Mouse (Mus musculus) liver, postnatal 0 days (tissue): ENCODE data around the gene Pdzd2.

Source experiments
- CTCF ChIP-seq: sonication (generic); IDR thresholded peaks from 2 replicates; pipeline ENCODE4 v1.5.1; 2016; ENCODE audit warnings: antibody characterized with exemption, low read depth
- EP300 ChIP-seq: IDR thresholded peaks from 2 replicates; pipeline ENCODE4 v1.6.1; 2016; ENCODE audit warnings: antibody characterized with exemption, low read depth, mild to moderate bottlenecking

DNA sequence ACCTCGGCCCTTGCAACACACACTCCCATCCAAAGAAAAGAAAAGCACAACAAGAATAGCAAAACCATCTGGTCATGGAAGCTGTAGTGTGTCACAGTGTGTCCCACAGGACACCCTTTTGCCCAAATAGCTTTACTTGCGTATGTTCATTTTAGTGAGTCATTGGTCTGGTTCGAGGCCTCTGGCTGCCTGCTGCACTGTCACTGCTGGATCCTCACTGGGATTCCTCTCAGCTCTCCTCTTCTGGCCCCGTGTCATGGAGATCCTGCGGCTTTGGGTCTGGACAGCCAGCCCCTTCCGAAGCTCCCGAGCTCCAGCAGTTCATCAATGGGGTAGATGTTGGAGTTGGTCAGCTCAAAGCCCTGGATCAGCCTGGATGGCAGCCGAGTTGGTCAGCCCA is 421.3 kb downstream of the Pdzd2 start:
- TF ChIP-seq EP300 = no peak
- no peak for TF ChIP-seq CTCF
